Mouse (Mus musculus): ENCODE data around the gene Sugct. TPM values are rescaled to one million over a fixed set of nuclear protein-coding genes. Genes with fewer than 3 reads are reported as not detected.
"Not testable (repeated sequence)": the region's sequence is repeated elsewhere in the genome, so short reads cannot be mapped to it uniquely, and the experiment has no call there.

Gene Sugct
- polyA plus RNA-seq, 1 experiment from 2014 or later: 3.7 TPM

DNA sequence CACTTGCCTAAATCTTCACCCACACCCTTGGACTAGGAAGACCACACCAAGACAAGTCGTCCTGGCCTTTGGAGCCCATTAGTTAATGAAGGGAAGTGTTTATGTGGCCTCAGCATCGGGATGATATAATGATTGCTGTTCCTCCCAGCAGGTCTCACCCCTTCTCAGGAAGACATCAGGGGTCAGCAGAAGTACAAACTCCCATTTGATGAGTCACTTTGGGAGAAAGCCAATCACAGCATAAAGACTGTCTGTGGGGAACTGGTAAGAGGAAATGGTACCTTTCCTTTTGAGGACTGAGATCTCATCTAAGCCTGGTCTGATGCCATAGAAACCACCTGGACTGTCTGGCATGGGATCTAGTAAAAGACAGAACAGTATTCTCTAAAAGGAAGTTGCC is 860.2 kb downstream of the Sugct start:
- no peak overlapping the region for H3K4me2 ChIP-seq (ENCODE audit: low read length)
- no peaks in the 10 kb centered on the region for H3K36me3 ChIP-seq (ENCODE audit: control insufficient read depth, insufficient read depth, low read length)
- no peaks in the 10 kb centered on the region for H3K9me3 ChIP-seq (ENCODE audit: control insufficient read depth, low read length)
- no peaks in the 10 kb centered on the region for H3K4me1 ChIP-seq (replicated peaks; ENCODE audit: control insufficient read depth, insufficient read depth, low read length)
- no peaks in the 10 kb centered on the region for H3K27me3 ChIP-seq (replicated peaks; ENCODE audit: control insufficient read depth, insufficient read depth, low read length)
- ATAC-seq (replicated peaks; ENCODE audit: low FRiP score, low TSS enrichment, low read depth): no peak
- WGBS: 43% methylated on average over 2 of the region's 2 CpGs
- H3K9ac ChIP-seq (ENCODE audit: low read length): no peak overlapping the region
- no peak overlapping the region for H3K27ac ChIP-seq (ENCODE audit: low read depth)
- H3K4me3 ChIP-seq (ENCODE audit: low read depth, low read length): no peak overlapping the region
- DNase-seq (ENCODE audit: low spot score): no peak

DNA sequence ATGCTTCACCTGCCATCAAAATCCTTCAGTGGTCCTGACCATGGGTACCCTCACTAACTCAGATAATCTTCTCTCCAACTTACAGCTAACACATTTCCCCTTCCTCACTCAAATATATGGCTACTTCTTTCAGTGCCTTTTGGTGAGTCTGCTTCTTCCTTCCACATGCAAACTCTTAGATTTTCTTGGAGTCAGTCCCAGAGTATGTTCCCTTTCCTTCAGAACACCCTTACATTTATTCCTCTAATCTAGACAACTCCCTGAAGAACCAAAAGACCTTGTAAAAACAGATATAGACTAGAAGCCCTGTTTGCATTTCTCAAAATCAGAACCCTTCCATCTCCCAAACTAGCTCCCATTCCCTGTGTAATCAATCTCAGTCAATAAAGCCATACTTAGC is 862.3 kb downstream of the Sugct start:
- Histone ChIP-seq H3K4me3 (ENCODE audit: low read depth, low read length) (no peak overlapping the region), H3K27me3 (replicated peaks; ENCODE audit: control insufficient read depth, insufficient read depth, low read length) (no peaks in the 10 kb centered on the region)
- ATAC-seq (replicated peaks; ENCODE audit: low FRiP score, low TSS enrichment, low read depth): no peak

DNA sequence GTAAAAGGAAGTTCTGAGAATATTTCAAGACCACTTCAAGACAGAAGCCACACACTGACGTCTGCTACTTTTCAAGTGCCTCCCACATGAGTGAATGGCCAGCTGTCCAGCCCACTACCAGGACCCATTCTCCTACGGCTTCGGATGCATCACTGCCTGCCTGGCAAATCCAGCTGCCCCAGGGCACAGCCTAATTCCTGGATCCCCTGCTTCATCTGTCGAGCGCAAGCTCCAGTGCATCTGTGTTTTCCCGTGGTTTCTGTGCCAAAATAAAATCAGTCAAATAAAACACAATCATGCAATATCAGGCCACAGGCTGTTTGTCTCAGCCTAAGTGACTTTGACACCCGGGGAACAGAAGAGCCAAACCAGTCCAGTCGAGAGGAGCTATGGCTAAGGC is 863.5 kb downstream of the Sugct start:
- no peaks in the 10 kb centered on the region for H3K4me1 ChIP-seq (replicated peaks; ENCODE audit: control insufficient read depth, insufficient read depth, low read length)
- no peak overlapping the region for H3K4me2 ChIP-seq (ENCODE audit: low read length)
- ATAC-seq (replicated peaks; ENCODE audit: low FRiP score, low TSS enrichment, low read depth) (no peak), DNase-seq (ENCODE audit: low spot score) (no peak)
- no peaks in the 10 kb centered on the region for H3K27me3 ChIP-seq (replicated peaks; ENCODE audit: control insufficient read depth, insufficient read depth, low read length)
- no peaks in the 10 kb centered on the region for H3K36me3 ChIP-seq (ENCODE audit: control insufficient read depth, insufficient read depth, low read length)
- no peak overlapping the region for H3K27ac ChIP-seq (ENCODE audit: low read depth)
- no peak overlapping the region for H3K4me3 ChIP-seq (ENCODE audit: low read depth, low read length)
- H3K9ac ChIP-seq (ENCODE audit: low read length): no peak overlapping the region
- no peaks in the 10 kb centered on the region for H3K9me3 ChIP-seq (ENCODE audit: control insufficient read depth, low read length)
- WGBS: 64% methylated on average over 8 of the region's 8 CpGs

More for the DNA sequence above, 862.3 kb downstream of the Sugct start:
- DNase-seq (ENCODE audit: low spot score): no peak
- H3K4me2 ChIP-seq (ENCODE audit: low read length): no peak overlapping the region
- H3K4me1 ChIP-seq (replicated peaks; ENCODE audit: control insufficient read depth, insufficient read depth, low read length): no peaks in the 10 kb centered on the region
- H3K9me3 ChIP-seq (ENCODE audit: control insufficient read depth, low read length): no peaks in the 10 kb centered on the region
- H3K27ac ChIP-seq (ENCODE audit: low read depth): no peak overlapping the region
- H3K36me3 ChIP-seq (ENCODE audit: control insufficient read depth, insufficient read depth, low read length): no peaks in the 10 kb centered on the region
- H3K9ac ChIP-seq (ENCODE audit: low read length): no peak overlapping the region

DNA sequence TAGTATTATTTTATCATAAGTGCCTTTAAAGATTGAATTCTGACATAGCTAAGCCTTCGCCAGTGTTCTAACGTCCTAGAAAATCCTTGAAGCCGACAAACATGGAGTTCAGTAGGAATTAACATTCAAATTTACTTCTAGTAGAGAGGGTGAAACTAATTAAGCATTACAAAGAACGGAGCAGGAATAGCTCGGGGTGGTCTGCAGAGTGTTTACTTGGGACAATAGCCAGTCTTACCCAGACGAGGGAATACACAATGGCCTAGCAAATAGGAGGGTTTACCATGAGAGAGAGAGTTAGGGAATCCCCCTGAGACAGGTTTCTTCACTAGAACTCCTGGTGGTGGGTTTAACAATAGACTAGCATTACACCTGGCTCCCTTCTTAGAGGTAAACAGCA is 865.1 kb downstream of the Sugct start:
- not testable (repeated sequence) for H3K27me3 ChIP-seq (replicated peaks; ENCODE audit: control insufficient read depth, insufficient read depth, low read length); H3K4me3 ChIP-seq (ENCODE audit: low read depth, low read length); ATAC-seq (replicated peaks; ENCODE audit: low FRiP score, low TSS enrichment, low read depth); H3K36me3 ChIP-seq (ENCODE audit: control insufficient read depth, insufficient read depth, low read length); H3K4me1 ChIP-seq (replicated peaks; ENCODE audit: control insufficient read depth, insufficient read depth, low read length); H3K4me2 ChIP-seq (ENCODE audit: low read length); H3K9ac ChIP-seq (ENCODE audit: low read length); H3K27ac ChIP-seq (ENCODE audit: low read depth); DNase-seq (ENCODE audit: low spot score); H3K9me3 ChIP-seq (ENCODE audit: control insufficient read depth, low read length)
- 65% methylated on average over 6 of the region's 6 CpGs for WGBS

DNA sequence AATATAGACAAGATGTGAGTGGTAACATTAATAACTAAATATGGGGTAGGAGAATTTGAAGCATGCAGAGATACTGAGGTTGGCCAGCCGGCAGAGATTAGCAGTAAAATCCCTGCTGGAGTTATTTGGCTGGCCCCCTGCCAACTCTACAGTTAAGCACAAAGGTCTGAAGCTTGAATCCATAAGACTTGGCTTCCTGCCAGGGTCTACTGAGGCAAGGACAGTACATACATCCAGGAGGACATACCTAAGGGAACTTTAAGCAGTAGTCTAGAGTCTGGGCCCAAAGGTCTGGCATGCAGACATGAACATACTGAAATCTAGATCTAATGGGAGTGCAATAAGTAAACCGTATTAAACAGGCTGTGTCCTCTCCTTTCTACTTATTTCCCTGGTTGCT is 865.8 kb downstream of the Sugct start:
- Histone ChIP-seq H3K9me3 (ENCODE audit: control insufficient read depth, low read length) (no peaks in the 10 kb centered on the region), H3K9ac (ENCODE audit: low read length) (no peak overlapping the region), H3K4me3 (ENCODE audit: low read depth, low read length) (no peak overlapping the region), H3K27me3 (replicated peaks; ENCODE audit: control insufficient read depth, insufficient read depth, low read length) (no peaks in the 10 kb centered on the region), H3K36me3 (ENCODE audit: control insufficient read depth, insufficient read depth, low read length) (no peaks in the 10 kb centered on the region), H3K4me2 (ENCODE audit: low read length) (no peak overlapping the region), H3K27ac (ENCODE audit: low read depth) (no peak overlapping the region), H3K4me1 (replicated peaks; ENCODE audit: control insufficient read depth, insufficient read depth, low read length) (no peaks in the 10 kb centered on the region)
- no peak for ATAC-seq (replicated peaks; ENCODE audit: low FRiP score, low TSS enrichment, low read depth)
- no peak for DNase-seq (ENCODE audit: low spot score)
- WGBS: 38% methylated on average over 2 of the region's 2 CpGs

DNA sequence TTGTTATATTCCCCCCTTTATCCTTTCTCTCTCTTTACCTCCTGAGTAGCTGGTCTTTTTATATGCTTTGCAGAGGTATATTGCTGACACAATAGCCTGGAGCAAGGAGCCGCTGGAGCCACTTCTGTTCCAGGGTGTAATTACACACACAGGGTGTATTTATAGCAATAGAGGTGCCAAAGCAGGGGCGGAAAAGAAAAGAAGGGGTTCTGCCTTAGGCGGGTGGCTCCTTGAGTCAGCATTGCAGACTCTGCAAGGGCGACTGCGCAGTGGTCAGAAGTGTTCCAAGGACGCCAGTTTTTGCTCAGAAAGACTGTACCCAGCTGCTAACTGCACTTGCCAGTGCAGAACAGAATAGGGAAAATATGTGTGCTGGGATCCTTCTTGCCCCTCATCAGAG is 869.7 kb downstream of the Sugct start:
- no peak for DNase-seq (ENCODE audit: low spot score)
- ATAC-seq (replicated peaks; ENCODE audit: low FRiP score, low TSS enrichment, low read depth): no peak
- 81% methylated on average over 6 of the region's 6 CpGs for WGBS
- H3K9ac ChIP-seq (ENCODE audit: low read length): no peak overlapping the region
- H3K27me3 ChIP-seq (replicated peaks; ENCODE audit: control insufficient read depth, insufficient read depth, low read length): no peaks in the 10 kb centered on the region
- no peaks in the 10 kb centered on the region for H3K36me3 ChIP-seq (ENCODE audit: control insufficient read depth, insufficient read depth, low read length)
- no peaks in the 10 kb centered on the region for H3K9me3 ChIP-seq (ENCODE audit: control insufficient read depth, low read length)
- no peak overlapping the region for H3K4me2 ChIP-seq (ENCODE audit: low read length)
- H3K4me1 ChIP-seq (replicated peaks; ENCODE audit: control insufficient read depth, insufficient read depth, low read length): no peaks in the 10 kb centered on the region
- H3K27ac ChIP-seq (ENCODE audit: low read depth): no peak overlapping the region
- no peak overlapping the region for H3K4me3 ChIP-seq (ENCODE audit: low read depth, low read length)

DNA sequence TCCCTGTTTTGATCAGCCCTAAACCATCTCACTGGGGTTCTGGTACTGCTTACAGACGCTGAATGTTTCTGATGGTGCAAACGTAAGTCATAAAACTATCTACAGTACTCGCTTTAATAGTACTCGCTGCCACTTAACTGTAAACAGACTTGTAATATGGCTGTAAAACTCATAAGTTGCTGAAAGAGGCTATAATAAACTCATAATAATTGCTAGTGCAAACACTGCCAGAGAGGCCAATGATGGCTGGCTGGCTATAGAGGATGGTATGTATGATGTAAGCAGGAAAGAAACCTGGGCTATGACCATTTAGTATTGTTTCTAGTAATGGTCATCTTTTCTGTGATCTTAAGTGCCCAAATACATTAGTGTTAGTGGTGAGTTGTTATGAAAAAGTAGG is 873.6 kb downstream of the Sugct start:
- 41% methylated on average over 4 of the region's 4 CpGs for WGBS
- H3K9ac ChIP-seq (ENCODE audit: low read length): no peak overlapping the region
- H3K4me3 ChIP-seq (ENCODE audit: low read depth, low read length): no peak overlapping the region
- no peak for ATAC-seq (replicated peaks; ENCODE audit: low FRiP score, low TSS enrichment, low read depth)
- H3K9me3 ChIP-seq (ENCODE audit: control insufficient read depth, low read length): no peaks in the 10 kb centered on the region
- no peak overlapping the region for H3K4me2 ChIP-seq (ENCODE audit: low read length)
- no peaks in the 10 kb centered on the region for H3K4me1 ChIP-seq (replicated peaks; ENCODE audit: control insufficient read depth, insufficient read depth, low read length)
- no peak overlapping the region for H3K27ac ChIP-seq (ENCODE audit: low read depth)
- DNase-seq (ENCODE audit: low spot score): no peak
- no peaks in the 10 kb centered on the region for H3K27me3 ChIP-seq (replicated peaks; ENCODE audit: control insufficient read depth, insufficient read depth, low read length)
- no peaks in the 10 kb centered on the region for H3K36me3 ChIP-seq (ENCODE audit: control insufficient read depth, insufficient read depth, low read length)

DNA sequence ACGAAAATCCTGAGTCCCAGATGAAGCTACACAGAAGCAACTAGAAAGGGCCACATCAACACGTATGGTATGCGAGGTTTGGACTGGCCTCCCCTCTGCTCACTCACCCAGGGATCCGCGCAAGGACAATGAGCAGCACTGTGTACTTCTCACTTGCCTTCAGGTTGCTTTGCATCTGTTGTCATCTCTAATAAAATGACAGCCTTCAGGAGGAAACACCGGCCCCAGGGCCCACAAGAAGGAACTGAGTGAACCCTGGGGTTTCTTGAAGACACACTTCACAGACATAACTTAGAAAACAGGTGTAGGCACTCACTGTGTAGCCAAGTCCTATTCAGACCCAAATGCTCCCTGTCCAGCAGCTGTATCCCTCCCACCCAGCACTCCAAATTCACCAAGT is 877.9 kb downstream of the Sugct start:
- ATAC-seq (replicated peaks; ENCODE audit: low FRiP score, low TSS enrichment, low read depth): no peak
- 83% methylated on average over 6 of the region's 6 CpGs for WGBS

DNA sequence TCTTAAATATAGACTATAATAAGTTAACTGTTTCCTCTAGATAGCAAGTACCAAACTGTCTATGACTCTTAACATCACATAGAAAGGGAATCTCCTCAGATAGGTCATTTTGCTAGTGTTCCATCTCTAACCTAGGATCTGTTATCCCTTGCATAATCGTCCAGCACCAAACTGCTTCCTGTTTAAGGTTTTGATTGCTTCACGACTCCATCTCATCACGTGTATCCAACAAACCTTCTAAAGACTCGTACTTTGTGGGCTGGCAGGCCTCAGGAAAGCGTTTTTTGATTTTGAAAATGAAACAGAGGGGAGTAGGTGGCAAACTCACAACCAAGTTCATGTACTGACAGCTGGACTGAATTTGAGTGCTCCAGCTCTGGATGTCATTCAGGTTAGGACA is 878.6 kb downstream of the Sugct start:
- no peaks in the 10 kb centered on the region for H3K36me3 ChIP-seq (ENCODE audit: control insufficient read depth, insufficient read depth, low read length)
- ATAC-seq (replicated peaks; ENCODE audit: low FRiP score, low TSS enrichment, low read depth): no peak
- H3K9ac ChIP-seq (ENCODE audit: low read length): no peak overlapping the region
- H3K9me3 ChIP-seq (ENCODE audit: control insufficient read depth, low read length): no peaks in the 10 kb centered on the region
- H3K4me2 ChIP-seq (ENCODE audit: low read length): no peak overlapping the region
- H3K27ac ChIP-seq (ENCODE audit: low read depth): no peak overlapping the region
- no peaks in the 10 kb centered on the region for H3K27me3 ChIP-seq (replicated peaks; ENCODE audit: control insufficient read depth, insufficient read depth, low read length)
- no peak overlapping the region for H3K4me3 ChIP-seq (ENCODE audit: low read depth, low read length)
- whole genome bisulfite sequencing: 72% methylated on average over 5 of the region's 5 CpGs
- no peaks in the 10 kb centered on the region for H3K4me1 ChIP-seq (replicated peaks; ENCODE audit: control insufficient read depth, insufficient read depth, low read length)
- DNase-seq (ENCODE audit: low spot score): no peak

More for the DNA sequence above, 877.9 kb downstream of the Sugct start:
- Histone ChIP-seq H3K9ac (ENCODE audit: low read length) (no peak overlapping the region), H3K4me1 (replicated peaks; ENCODE audit: control insufficient read depth, insufficient read depth, low read length) (no peaks in the 10 kb centered on the region), H3K36me3 (ENCODE audit: control insufficient read depth, insufficient read depth, low read length) (no peaks in the 10 kb centered on the region), H3K27ac (ENCODE audit: low read depth) (no peak overlapping the region), H3K4me2 (ENCODE audit: low read length) (no peak overlapping the region), H3K4me3 (ENCODE audit: low read depth, low read length) (no peak overlapping the region), H3K27me3 (replicated peaks; ENCODE audit: control insufficient read depth, insufficient read depth, low read length) (no peaks in the 10 kb centered on the region), H3K9me3 (ENCODE audit: control insufficient read depth, low read length) (no peaks in the 10 kb centered on the region)
- no peak for DNase-seq (ENCODE audit: low spot score)
